Comparison of ENCODE assay signal across 30 mouse cellular contexts in genomic region chr14:21268229-21268628, GRCm38 (mm10).
DNase-seq lines count a peak whose midpoint lies in the region; ATAC-seq and TF ChIP-seq lines count a peak whose summit lies in the region.
"Had no signal": no experiment of that assay in that cellular context is flagged by ENCODE, and none has a peak within 500 bp of the region (broad histone marks: within the 10 kb centered on the region; RNA-seq: fewer than 3 reads in every experiment).

No protein-coding gene starts in this region.

- WGBS in liver, postnatal 0 days (ENCODE audit: insufficient replicate concordance): 81% methylated on average over 8 of the region's 8 CpGs
- WGBS in embryonic facial prominence, embryonic 10.5 days: 91% methylated on average over 8 of the region's 8 CpGs

- no peak overlapping the region for H3K27ac ChIP-seq in liver, postnatal 0 days (ENCODE audit: low read depth)
- no peak overlapping the region for H3K27ac ChIP-seq in embryonic facial prominence, embryonic 10.5 days (replicated peaks)
- H3K27ac ChIP-seq: forebrain, embryonic 15.5 days; gastrocnemius, adult 2 months; hindbrain, embryonic 12.5 days; layer of hippocampus, adult 2 months; left cerebral cortex, adult 2 months; limb, embryonic 13.5 days; liver, embryonic 15.5 days; neural tube, embryonic 15.5 days had no signal

- H3K4me2 ChIP-seq in liver, postnatal 0 days (ENCODE audit: low read depth, low read length): no peak overlapping the region
- H3K4me2 ChIP-seq: forebrain, embryonic 15.5 days; heart, embryonic 11.5 days; hindbrain, embryonic 12.5 days; limb, embryonic 13.5 days; liver, embryonic 15.5 days; neural tube, embryonic 15.5 days had no signal

- DNase-seq in CD4-positive, CD25-positive, alpha-beta regulatory T cell, adult 2 months (ENCODE audit: low read depth, low spot score): peak; percentile 3
- no peak for DNase-seq in liver, postnatal 0 days
- no peak for DNase-seq in liver
- peak; percentile 37 for DNase-seq in adipocyte (ENCODE audit: low spot score)
- no peak for DNase-seq in embryonic facial prominence, embryonic 10.5 days (ENCODE audit: low spot score)
- no peak for DNase-seq in cerebellum, adult 9-10 months
- no peak for DNase-seq in spleen, adult 12 weeks (ENCODE audit: low spot score)
- DNase-seq: adrenal gland, postnatal 36 days; cerebellum, adult 2 months; cerebellum, postnatal 25 days; gastrocnemius, adult 2 months; gastrocnemius, postnatal 36 days; heart, adult 18-20 months; heart, postnatal 36 days; kidney, adult 11 months; kidney, postnatal 36 days; lung, postnatal 36 days; midbrain, embryonic 14.5 days; right cerebral cortex, postnatal 25 days; spleen, adult 18-20 months; thymus, postnatal 25 days had no signal

- no peak overlapping the region for H3K4me3 ChIP-seq in liver, postnatal 0 days (ENCODE audit: low read depth, low read length)
- H3K4me3 ChIP-seq in embryonic facial prominence, embryonic 10.5 days: no peak overlapping the region
- H3K4me3 ChIP-seq: forebrain, embryonic 15.5 days; gastrocnemius, adult 2 months; hindbrain, embryonic 12.5 days; layer of hippocampus, adult 2 months; left cerebral cortex, adult 2 months; limb, embryonic 13.5 days; liver, embryonic 15.5 days; neural tube, embryonic 15.5 days had no signal

- no peak for TF ChIP-seq CTCF in liver, postnatal 0 days (IDR thresholded peaks at IDR 0.05; ENCODE audit: low read depth)

- no peaks in the 10 kb centered on the region for H3K36me3 ChIP-seq in liver, postnatal 0 days (replicated peaks; ENCODE audit: insufficient read depth, low read length)
- H3K36me3 ChIP-seq in embryonic facial prominence, embryonic 10.5 days (replicated peaks): no peaks in the 10 kb centered on the region
- H3K36me3 ChIP-seq: forebrain, embryonic 15.5 days; hindbrain, embryonic 12.5 days; limb, embryonic 13.5 days; liver, embryonic 15.5 days; neural tube, embryonic 15.5 days had no signal

- no peaks in the 10 kb centered on the region for H3K9me3 ChIP-seq in liver, postnatal 0 days (ENCODE audit: low read length)
- H3K9me3 ChIP-seq in embryonic facial prominence, embryonic 10.5 days: no peaks in the 10 kb centered on the region
- H3K9me3 ChIP-seq: forebrain, embryonic 15.5 days; hindbrain, embryonic 12.5 days; limb, embryonic 13.5 days; liver, embryonic 15.5 days; neural tube, embryonic 15.5 days had no signal

- H3K27me3 ChIP-seq in liver, postnatal 0 days (ENCODE audit: insufficient read depth, low read length): no peaks in the 10 kb centered on the region
- no peaks in the 10 kb centered on the region for H3K27me3 ChIP-seq in embryonic facial prominence, embryonic 10.5 days (replicated peaks; ENCODE audit: low read depth, poor library complexity, severe bottlenecking)
- H3K27me3 ChIP-seq: forebrain, embryonic 15.5 days; hindbrain, embryonic 12.5 days; limb, embryonic 13.5 days; liver, embryonic 15.5 days; neural tube, embryonic 15.5 days had no signal

- no peaks in the 10 kb centered on the region for H3K4me1 ChIP-seq in liver, postnatal 0 days (ENCODE audit: insufficient read depth)
- peaks cover 4% of the 10 kb centered on the region for H3K4me1 ChIP-seq in embryonic facial prominence, embryonic 10.5 days
- H3K4me1 ChIP-seq: liver, embryonic 15.5 days; neural tube, embryonic 15.5 days had no signal

- TF ChIP-seq EP300 in liver, postnatal 0 days (IDR thresholded peaks at IDR 0.05; ENCODE audit: low read depth): no peak

- H3K9ac ChIP-seq in liver, postnatal 0 days (replicated peaks): no peak overlapping the region
- H3K9ac ChIP-seq: forebrain, embryonic 15.5 days; hindbrain, embryonic 12.5 days; limb, embryonic 13.5 days; liver, embryonic 15.5 days; neural tube, embryonic 15.5 days had no signal

- no peak for ATAC-seq in CD4-positive, CD25-positive, alpha-beta regulatory T cell, adult 4 months
- ATAC-seq in liver, postnatal 0 days: peak; percentile 54
- ATAC-seq: forebrain, embryonic 15.5 days had no signal

Comparison
In these comparisons a context has a peak if more than half of its experiments do, and no peak if none do; other contexts are left out.
1. DNase-seq: peak in CD4-positive, CD25-positive, alpha-beta regulatory T cell, adult 2 months (single experiment) and adipocyte (single experiment); none in liver, postnatal 0 days (single experiment), liver (single experiment), embryonic facial prominence, embryonic 10.5 days (single experiment), cerebellum, adult 9-10 months (single experiment) and spleen, adult 12 weeks (single experiment).